Mouse (Mus musculus): ENCODE results near the gene Treml2. TPM values are rescaled to one million over a fixed set of nuclear protein-coding genes. Genes with fewer than 3 reads are reported as not detected.
"Not testable (repeated sequence)": the region's sequence is repeated elsewhere in the genome, so short reads cannot be mapped to it uniquely, and the experiment has no call there.

Gene Treml2
- polyA plus RNA-seq, 1 experiment from 2014 or later = 3.8 TPM

DNA sequence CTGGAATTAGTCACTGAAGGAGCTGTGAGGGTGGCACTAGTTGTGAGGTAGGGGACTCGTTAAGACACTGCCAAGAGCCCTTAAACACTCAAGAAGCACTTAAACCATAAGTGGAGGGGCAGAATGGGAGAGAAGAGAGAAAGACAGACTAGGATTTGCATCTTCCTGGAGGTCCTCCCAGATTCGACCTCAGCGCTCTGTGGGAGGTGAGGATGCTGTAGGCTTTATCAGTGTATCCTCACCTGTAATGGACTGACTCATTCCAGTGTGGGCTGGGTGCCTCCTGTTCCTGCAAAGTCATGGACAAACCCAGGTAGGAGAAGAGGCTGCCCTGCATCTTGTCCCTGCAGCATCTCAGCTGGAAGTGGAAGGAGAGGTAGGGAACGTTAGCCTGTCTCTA is 47.5 kb downstream of the Treml2 start:
- ATAC-seq (ENCODE audit: insufficient read depth) = no peak
- H3K4me1 ChIP-seq (replicated peaks) = peaks cover 13% of the 10 kb centered on the region; the same call in 1 of the 2 replicates
- no peak overlapping the region for H3K4me2 ChIP-seq
- WGBS (ENCODE audit: insufficient replicate concordance) = 52% methylated on average over 4 of the region's 4 CpGs
- no peak overlapping the region for H3K9ac ChIP-seq
- no peak overlapping the region for H3K27ac ChIP-seq (replicated peaks)
- H3K36me3 ChIP-seq (replicated peaks) = no peaks in the 10 kb centered on the region
- H3K4me3 ChIP-seq (replicated peaks) = no peak overlapping the region
- H3K27me3 ChIP-seq = no peaks in the 10 kb centered on the region
- no peaks in the 10 kb centered on the region for H3K9me3 ChIP-seq (replicated peaks)

- no peak for ATAC-seq (ENCODE audit: insufficient read depth)
- WGBS (ENCODE audit: insufficient replicate concordance) = 44% methylated on average over 2 of the region's 2 CpGs
Observed at GRCm38 (mm10) chr17:48347287-48347686, 48.0 kb downstream of the Treml2 start.

GRCm38 (mm10) chr17:48350681-48351193 is 51.4 kb downstream of the Treml2 start:
- WGBS (ENCODE audit: insufficient replicate concordance) = 71% methylated on average over 5 of the region's 5 CpGs
- H3K36me3 ChIP-seq (replicated peaks) = no peaks in the 10 kb centered on the region
- ATAC-seq (ENCODE audit: insufficient read depth) = no peak

More at GRCm38 (mm10) chr17:48347287-48347686, 48.0 kb downstream of the Treml2 start:
- peaks cover 13% of the 10 kb centered on the region; the same call in 1 of the 2 replicates for H3K4me1 ChIP-seq (replicated peaks)
- no peaks in the 10 kb centered on the region for H3K27me3 ChIP-seq
- H3K9ac ChIP-seq = no peak overlapping the region
- no peak overlapping the region for H3K4me3 ChIP-seq (replicated peaks)
- H3K9me3 ChIP-seq (replicated peaks) = no peaks in the 10 kb centered on the region
- H3K36me3 ChIP-seq (replicated peaks) = no peaks in the 10 kb centered on the region
- no peak overlapping the region for H3K27ac ChIP-seq (replicated peaks)
- H3K4me2 ChIP-seq = no peak overlapping the region

GRCm38 (mm10) chr17:48352976-48353375 is 53.7 kb downstream of the Treml2 start:
- H3K36me3 ChIP-seq (replicated peaks); H3K27ac ChIP-seq (replicated peaks); H3K27me3 ChIP-seq; H3K4me2 ChIP-seq; ATAC-seq (ENCODE audit: insufficient read depth); H3K9me3 ChIP-seq (replicated peaks); H3K4me1 ChIP-seq (replicated peaks); H3K4me3 ChIP-seq (replicated peaks); H3K9ac ChIP-seq: not testable (repeated sequence)
- 72% methylated on average over 7 of the region's 7 CpGs for WGBS (ENCODE audit: insufficient replicate concordance)

More at GRCm38 (mm10) chr17:48350681-48351193, 51.4 kb downstream of the Treml2 start:
- H3K4me3 ChIP-seq (replicated peaks) = no peak overlapping the region
- peaks cover 11% of the 10 kb centered on the region; the same call in 1 of the 2 replicates for H3K4me1 ChIP-seq (replicated peaks)
- no peak overlapping the region for H3K27ac ChIP-seq (replicated peaks)
- no peaks in the 10 kb centered on the region for H3K9me3 ChIP-seq (replicated peaks)
- no peak overlapping the region for H3K4me2 ChIP-seq
- H3K9ac ChIP-seq = no peak overlapping the region
- H3K27me3 ChIP-seq = no peaks in the 10 kb centered on the region

DNA sequence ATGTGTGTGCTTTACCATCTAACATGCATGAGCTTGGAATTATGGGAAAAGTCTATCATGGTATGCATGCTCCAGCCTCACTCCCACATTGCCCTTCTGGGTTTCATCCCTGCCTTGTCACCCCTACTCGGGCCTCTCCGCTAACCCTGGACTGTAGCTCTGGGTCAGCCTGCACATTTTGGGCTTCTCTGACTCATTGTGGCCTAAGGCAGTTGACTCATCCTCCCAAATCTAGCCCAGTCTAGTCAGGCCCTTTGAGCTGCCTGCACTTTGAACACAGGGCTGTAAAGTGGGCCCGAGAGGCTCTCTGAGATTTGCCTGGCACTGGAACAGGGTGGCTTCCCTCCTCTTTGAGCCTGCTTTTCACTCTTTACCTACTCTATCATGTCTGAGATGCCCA is 56.5 kb downstream of the Treml2 start:
- Histone ChIP-seq H3K4me2 (no peak overlapping the region), H3K9me3 (replicated peaks) (no peaks in the 10 kb centered on the region), H3K4me3 (replicated peaks) (no peak overlapping the region), H3K9ac (no peak overlapping the region), H3K27ac (replicated peaks) (no peak overlapping the region), H3K4me1 (replicated peaks) (peaks cover 12% of the 10 kb centered on the region), H3K27me3 (no peaks in the 10 kb centered on the region), H3K36me3 (replicated peaks) (no peaks in the 10 kb centered on the region)
- ATAC-seq (ENCODE audit: insufficient read depth) = no peak
- 68% methylated on average over 3 of the region's 3 CpGs for WGBS (ENCODE audit: insufficient replicate concordance)

DNA sequence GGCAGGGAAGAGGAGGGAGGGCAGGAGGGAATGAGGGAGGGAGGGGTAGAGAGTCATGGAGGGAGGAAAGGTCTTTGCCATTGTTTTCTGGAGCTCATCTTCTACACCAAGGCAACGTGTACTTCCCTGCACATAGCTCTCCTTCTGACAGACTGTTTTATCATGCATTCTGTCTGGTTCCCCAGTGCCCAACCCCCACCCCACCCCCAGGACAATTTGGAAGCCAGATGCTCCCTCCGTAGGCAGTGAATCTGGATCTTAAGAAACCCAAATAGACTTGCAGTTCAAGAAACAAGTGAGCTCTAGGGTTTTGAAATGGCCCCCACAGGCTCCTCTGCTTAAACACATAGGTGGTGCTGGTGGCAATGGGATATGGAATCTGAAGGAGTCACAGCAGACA is 58.6 kb downstream of the Treml2 start:
- H3K27me3 ChIP-seq = no peaks in the 10 kb centered on the region
- no peaks in the 10 kb centered on the region for H3K36me3 ChIP-seq (replicated peaks)
- no peak overlapping the region for H3K27ac ChIP-seq (replicated peaks)
- no peak for ATAC-seq (ENCODE audit: insufficient read depth)
- H3K9me3 ChIP-seq (replicated peaks) = no peaks in the 10 kb centered on the region
- 40% methylated on average over 2 of the region's 2 CpGs for WGBS (ENCODE audit: insufficient replicate concordance)
- peaks cover 21% of the 10 kb centered on the region for H3K4me1 ChIP-seq (replicated peaks)
- no peak overlapping the region for H3K4me3 ChIP-seq (replicated peaks)
- no peak overlapping the region for H3K4me2 ChIP-seq
- no peak overlapping the region for H3K9ac ChIP-seq

GRCm38 (mm10) chr17:48359616-48360015 is 60.3 kb downstream of the Treml2 start, which contains the start of gene Treml1:
Gene Treml1 (plus strand): TSS chr17:48359916.
- 28% methylated on average over 7 of the region's 7 CpGs for WGBS (ENCODE audit: insufficient replicate concordance)
- Histone ChIP-seq H3K9me3 (replicated peaks) (no peaks in the 10 kb centered on the region), H3K4me2 (peak within 1 kb of the TSS; percentile 42), H3K4me3 (replicated peaks) (no peak within 1 kb of the TSS), H3K27ac (replicated peaks) (no peak within 1 kb of the TSS), H3K9ac (no peak within 1 kb of the TSS), H3K27me3 (no peaks in the 10 kb centered on the region), H3K36me3 (replicated peaks) (no peaks in the 10 kb centered on the region), H3K4me1 (replicated peaks) (peaks cover 38% of the 10 kb centered on the region)
- 0 out of 2 replicates have a peak, but pooled peaks have one; percentile 10 for ATAC-seq (ENCODE audit: insufficient read depth)

DNA sequence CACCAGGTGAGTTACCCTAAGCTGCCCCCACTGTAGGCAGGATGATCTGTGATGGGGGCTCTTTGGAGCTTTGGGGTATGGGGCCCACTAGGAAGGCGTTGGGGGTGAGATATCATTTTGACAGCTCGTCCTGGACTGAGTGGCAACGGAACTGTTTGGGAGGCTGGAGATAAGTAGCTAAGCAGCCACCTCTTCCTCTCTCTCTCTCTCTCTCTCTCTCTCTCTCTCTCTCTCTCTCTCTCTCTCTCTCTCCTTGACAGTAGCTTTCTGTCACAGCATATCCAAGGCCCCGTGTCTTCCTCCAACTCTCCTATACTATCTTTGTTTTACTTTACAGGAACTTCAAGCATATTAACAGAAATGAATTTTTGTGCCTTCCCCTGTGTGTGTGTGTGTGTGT is 61.2 kb downstream of the Treml2 start:
- Histone ChIP-seq H3K27me3 (no peaks in the 10 kb centered on the region), H3K4me3 (replicated peaks) (no peak overlapping the region), H3K4me2 (peak overlapping the region; percentile 42), H3K9ac (no peak overlapping the region), H3K4me1 (replicated peaks) (peaks cover 40% of the 10 kb centered on the region), H3K36me3 (replicated peaks) (no peaks in the 10 kb centered on the region), H3K9me3 (replicated peaks) (no peaks in the 10 kb centered on the region), H3K27ac (replicated peaks) (no peak overlapping the region)
- WGBS (ENCODE audit: insufficient replicate concordance) = 12% methylated on average over 4 of the region's 4 CpGs
- ATAC-seq (ENCODE audit: insufficient read depth) = peak; percentile 63

Other genes with a start within 250 kb of the Treml2 start
- gene 1700067P10Rik, start 210.2 kb upstream of the Treml2 start, polyA plus RNA-seq (2015; fragmentation: Nextera tagmentation; extraction: Ambion mirVana) = not detected in 2 replicates
- gene 9830107B12Rik, start 153.2 kb upstream of the Treml2 start, polyA plus RNA-seq (2015; fragmentation: Nextera tagmentation; extraction: Ambion mirVana) = 0.70 and 0.84 TPM in 2 replicates
- 1.0 and 1.2 TPM in 2 replicates for gene A530064D06Rik, start 132.2 kb upstream of the Treml2 start, polyA plus RNA-seq (2015; fragmentation: Nextera tagmentation; extraction: Ambion mirVana)
- gene Trem1, start 66.7 kb upstream of the Treml2 start, polyA plus RNA-seq (2015; fragmentation: Nextera tagmentation; extraction: Ambion mirVana) = 1.5 and 2.0 TPM in 2 replicates
- 8.7 and 9.5 TPM in 2 replicates for gene Trem3, start 51.7 kb upstream of the Treml2 start, polyA plus RNA-seq (2015; fragmentation: Nextera tagmentation; extraction: Ambion mirVana)
- gene Treml4, start 35.2 kb upstream of the Treml2 start, polyA plus RNA-seq (2015; fragmentation: Nextera tagmentation; extraction: Ambion mirVana) = 5.0 and 5.1 TPM in 2 replicates
- 3.9 and 4.3 TPM in 2 replicates for gene B430306N03Rik, start 16.6 kb downstream of the Treml2 start, polyA plus RNA-seq (2015; fragmentation: Nextera tagmentation; extraction: Ambion mirVana)
- 3.6 and 4.1 TPM in 2 replicates for gene Trem2, start 46.9 kb downstream of the Treml2 start, polyA plus RNA-seq (2015; fragmentation: Nextera tagmentation; extraction: Ambion mirVana)
- gene Treml1, start 60.4 kb downstream of the Treml2 start, polyA plus RNA-seq (2015; fragmentation: Nextera tagmentation; extraction: Ambion mirVana) = 15.8 and 18.3 TPM in 2 replicates
- gene Nfya, start 110.4 kb downstream of the Treml2 start, polyA plus RNA-seq (2015; fragmentation: Nextera tagmentation; extraction: Ambion mirVana) = 8.0 TPM in 2 replicates
- 42.8 and 44.0 TPM in 2 replicates for gene Oard1, start 110.5 kb downstream of the Treml2 start, polyA plus RNA-seq (2015; fragmentation: Nextera tagmentation; extraction: Ambion mirVana)
- gene Apobec2, start 133.4 kb downstream of the Treml2 start, polyA plus RNA-seq (2015; fragmentation: Nextera tagmentation; extraction: Ambion mirVana) = 2.5 and 4.3 TPM in 2 replicates
- 182 and 191 TPM in 2 replicates for gene Tspo2, start 152.0 kb downstream of the Treml2 start, polyA plus RNA-seq (2015; fragmentation: Nextera tagmentation; extraction: Ambion mirVana)
- gene Unc5cl, start 155.4 kb downstream of the Treml2 start, polyA plus RNA-seq (2015; fragmentation: Nextera tagmentation; extraction: Ambion mirVana) = 4.0 and 5.2 TPM in 2 replicates